Mouse (Mus musculus): Measurements from ENCODE around the gene Gata1. TPM values are rescaled to one million over a fixed set of nuclear protein-coding genes. Genes with fewer than 3 reads are reported as not detected.
A peak's percentile ranks its signal among the peaks of the same experiment; 100 is the strongest.
"Not testable (repeated sequence)": the region's sequence is repeated elsewhere in the genome, so short reads cannot be mapped to it uniquely, and the experiment has no call there.

Gene Gata1
- polyA plus RNA-seq, 2 experiments, result 105 to 113 TPM

DNA sequence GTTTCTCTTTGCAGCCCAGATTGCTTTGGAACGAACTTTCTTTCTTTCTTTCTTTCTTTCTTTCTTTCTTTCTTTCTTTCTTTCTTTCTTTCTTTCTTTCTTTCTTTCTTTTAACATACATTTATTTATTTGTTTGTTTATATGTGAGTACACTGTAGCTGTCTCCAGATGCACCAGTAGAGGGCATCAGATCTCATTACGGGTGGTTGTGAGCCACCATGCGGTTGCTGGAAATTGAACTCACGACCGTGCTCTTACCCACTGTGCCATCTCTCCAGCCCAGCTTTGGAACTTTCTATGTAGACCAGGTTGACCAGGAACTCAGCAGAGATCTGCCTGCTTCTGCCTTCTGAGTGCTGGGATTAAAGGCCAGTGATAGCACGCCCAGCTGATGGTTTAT lies 59.9 kb downstream of the Gata1 start:
- H3K27ac ChIP-seq; H3K9me3 ChIP-seq (ENCODE audit: control insufficient read depth, low read length); DNase-seq (ENCODE audit: low read depth in 3 of 3, low spot score in 3 of 3); H3K4me2 ChIP-seq (ENCODE audit: low read depth); ATAC-seq (ENCODE audit: insufficient read depth); H3K4me1 ChIP-seq (replicated peaks; ENCODE audit: control insufficient read depth in 2 of 2, insufficient read depth in 2 of 2, low read length in 1 of 2); H3K36me3 ChIP-seq (replicated peaks; ENCODE audit: control insufficient read depth, insufficient read depth, low read depth); H3K4me3 ChIP-seq (ENCODE audit: insufficient read depth in 1 of 2, low read depth in 2 of 2, low read length in 2 of 2); H3K9ac ChIP-seq (replicated peaks): not testable (repeated sequence)
- H3K27me3 ChIP-seq (ENCODE audit: control insufficient read depth, insufficient read depth, low read length), result peaks cover 46% of the 10 kb centered on the region
- WGBS (ENCODE audit: insufficient replicate concordance), result 44% methylated on average over 6 of the region's 6 CpGs
- TF ChIP-seq CTCF (IDR thresholded peaks at IDR 0.05; ENCODE audit: low read depth), result peak; percentile 51

DNA sequence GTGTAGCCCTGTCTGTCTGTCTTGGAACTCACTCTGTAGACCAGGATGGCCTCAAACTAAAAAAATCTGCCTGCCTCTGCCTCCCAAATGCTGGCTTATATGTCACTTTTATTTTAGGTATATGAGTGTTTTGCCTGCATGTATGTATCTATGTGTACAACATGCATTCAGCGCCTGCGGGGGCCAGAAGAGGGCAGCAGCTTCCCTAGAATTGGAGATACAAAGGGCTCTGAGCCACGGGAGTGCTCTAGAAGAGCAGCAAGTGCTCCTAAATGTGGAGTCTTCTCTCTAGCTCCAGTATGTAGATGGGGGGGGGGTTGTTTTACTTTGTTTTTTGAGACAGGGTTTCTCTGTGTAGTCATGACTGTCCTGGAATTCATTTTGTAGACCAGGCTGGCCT lies 62.2 kb downstream of the Gata1 start:
- H3K4me1 ChIP-seq (replicated peaks; ENCODE audit: control insufficient read depth in 2 of 2, insufficient read depth in 2 of 2, low read length in 1 of 2); H3K9me3 ChIP-seq (ENCODE audit: control insufficient read depth, low read length); ATAC-seq (ENCODE audit: insufficient read depth); DNase-seq (ENCODE audit: low read depth in 3 of 3, low spot score in 3 of 3); H3K9ac ChIP-seq (replicated peaks); H3K27ac ChIP-seq; H3K4me3 ChIP-seq (ENCODE audit: insufficient read depth in 1 of 2, low read depth in 2 of 2, low read length in 2 of 2); H3K4me2 ChIP-seq (ENCODE audit: low read depth); H3K36me3 ChIP-seq (replicated peaks; ENCODE audit: control insufficient read depth, insufficient read depth, low read depth): not testable (repeated sequence)
- H3K27me3 ChIP-seq (ENCODE audit: control insufficient read depth, insufficient read depth, low read length), result peaks cover 23% of the 10 kb centered on the region
- peak; percentile 42 for TF ChIP-seq CTCF (IDR thresholded peaks at IDR 0.05; ENCODE audit: low read depth)
- 15% methylated on average over 3 of the region's 3 CpGs for WGBS (ENCODE audit: insufficient replicate concordance)

DNA sequence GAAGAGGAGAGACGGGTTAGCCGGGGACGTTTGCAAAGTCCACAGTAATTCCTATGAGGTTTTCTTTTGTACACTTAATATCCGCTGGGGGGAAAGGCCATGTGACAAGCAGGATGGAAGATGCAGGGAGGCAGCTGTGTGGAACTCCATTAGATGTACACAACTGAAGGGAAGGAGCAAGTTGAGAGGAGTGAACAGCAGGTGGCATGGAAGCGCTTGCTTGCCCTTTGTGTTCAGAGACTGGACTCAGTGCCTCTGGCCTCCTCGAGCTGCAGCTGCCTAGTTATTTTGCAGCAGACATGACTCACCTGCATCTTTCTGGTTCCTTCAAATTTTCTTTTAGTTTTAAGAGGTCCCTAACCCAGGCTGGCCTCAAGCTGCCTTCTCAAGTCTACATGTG lies 67.4 kb downstream of the Gata1 start:
- 57% methylated on average over 6 of the region's 6 CpGs for WGBS (ENCODE audit: insufficient replicate concordance)
- no peak for ATAC-seq (ENCODE audit: insufficient read depth)
- no peak overlapping the region for H3K4me2 ChIP-seq (ENCODE audit: low read depth)
- no peak for DNase-seq (ENCODE audit: low read depth in 3 of 3, low spot score in 3 of 3)
- H3K27me3 ChIP-seq (ENCODE audit: control insufficient read depth, insufficient read depth, low read length), result no peaks in the 10 kb centered on the region
- H3K9ac ChIP-seq (replicated peaks), result no peak overlapping the region
- TF ChIP-seq EP300 (IDR thresholded peaks at IDR 0.05; ENCODE audit: low read depth) (no peak), CTCF (IDR thresholded peaks at IDR 0.05; ENCODE audit: low read depth) (no peak)
- H3K4me1 ChIP-seq (replicated peaks; ENCODE audit: control insufficient read depth in 2 of 2, insufficient read depth in 2 of 2, low read length in 1 of 2), result no peaks in the 10 kb centered on the region
- no peaks in the 10 kb centered on the region for H3K36me3 ChIP-seq (replicated peaks; ENCODE audit: control insufficient read depth, insufficient read depth, low read depth)
- H3K27ac ChIP-seq, result no peak overlapping the region
- H3K4me3 ChIP-seq (ENCODE audit: insufficient read depth in 1 of 2, low read depth in 2 of 2, low read length in 2 of 2), result no peak overlapping the region
- H3K9me3 ChIP-seq (ENCODE audit: control insufficient read depth, low read length), result no peaks in the 10 kb centered on the region

Other genes with a start within 250 kb of the Gata1 start
- 4.3 and 5.7 TPM in 2 replicates for gene Praf2, start 249.6 kb downstream of the Gata1 start, polyA plus RNA-seq (2012; rRNA removed)
- 4.0 and 6.6 TPM in 2 replicates for gene Praf2, start 249.6 kb downstream of the Gata1 start, polyA plus RNA-seq (2014; fragmentation: Nextera tagmentation; extraction: Ambion mirVana)
- gene Ccdc120, start 227.2 kb downstream of the Gata1 start, polyA plus RNA-seq (2012; rRNA removed), result 1.4 and 2.0 TPM in 2 replicates
- gene Ccdc120, start 227.2 kb downstream of the Gata1 start, polyA plus RNA-seq (2014; fragmentation: Nextera tagmentation; extraction: Ambion mirVana), result 1.5 and 2.3 TPM in 2 replicates
- gene Tfe3, start 215.5 kb downstream of the Gata1 start, polyA plus RNA-seq (2012; rRNA removed), result 4.6 and 4.7 TPM in 2 replicates
- gene Tfe3, start 215.5 kb downstream of the Gata1 start, polyA plus RNA-seq (2014; fragmentation: Nextera tagmentation; extraction: Ambion mirVana), result 5.7 and 7.3 TPM in 2 replicates
- 23.3 and 31.3 TPM in 2 replicates for gene Gripap1, start 188.3 kb downstream of the Gata1 start, polyA plus RNA-seq (2012; rRNA removed)
- 17.7 and 19.7 TPM in 2 replicates for gene Gripap1, start 188.3 kb downstream of the Gata1 start, polyA plus RNA-seq (2014; fragmentation: Nextera tagmentation; extraction: Ambion mirVana)
- 0.37 and 0.43 TPM in 2 replicates for gene Kcnd1, start 155.8 kb downstream of the Gata1 start, polyA plus RNA-seq (2012; rRNA removed)
- 0.19 TPM in 2 replicates for gene Kcnd1, start 155.8 kb downstream of the Gata1 start, polyA plus RNA-seq (2014; fragmentation: Nextera tagmentation; extraction: Ambion mirVana)
- gene Otud5, start 136.7 kb downstream of the Gata1 start, polyA plus RNA-seq (2012; rRNA removed), result 30.0 and 30.4 TPM in 2 replicates
- gene Otud5, start 136.7 kb downstream of the Gata1 start, polyA plus RNA-seq (2014; fragmentation: Nextera tagmentation; extraction: Ambion mirVana), result 26.9 and 28.8 TPM in 2 replicates
- 2.8 and 2.9 TPM in 2 replicates for gene Pim2, start 99.8 kb downstream of the Gata1 start, polyA plus RNA-seq (2012; rRNA removed)
- gene Pim2, start 99.8 kb downstream of the Gata1 start, polyA plus RNA-seq (2014; fragmentation: Nextera tagmentation; extraction: Ambion mirVana), result 2.3 and 2.4 TPM in 2 replicates
- 13.1 and 13.6 TPM in 2 replicates for gene Slc35a2, start 94.0 kb downstream of the Gata1 start, polyA plus RNA-seq (2012; rRNA removed)
- gene Slc35a2, start 94.0 kb downstream of the Gata1 start, polyA plus RNA-seq (2014; fragmentation: Nextera tagmentation; extraction: Ambion mirVana), result 6.6 and 6.7 TPM in 2 replicates
- gene Pqbp1, start 78.8 kb downstream of the Gata1 start, polyA plus RNA-seq (2012; rRNA removed), result 27.3 and 41.4 TPM in 2 replicates
- 28.4 and 28.5 TPM in 2 replicates for gene Pqbp1, start 78.8 kb downstream of the Gata1 start, polyA plus RNA-seq (2014; fragmentation: Nextera tagmentation; extraction: Ambion mirVana)
- gene Timm17b, start 78.7 kb downstream of the Gata1 start, polyA plus RNA-seq (2012; rRNA removed), result 18.2 and 18.6 TPM in 2 replicates
- gene Timm17b, start 78.7 kb downstream of the Gata1 start, polyA plus RNA-seq (2014; fragmentation: Nextera tagmentation; extraction: Ambion mirVana), result 105 and 109 TPM in 2 replicates
- gene Gm10491, start 70.2 kb downstream of the Gata1 start, polyA plus RNA-seq (2012; rRNA removed), result not detected in 2 replicates
- not detected in 2 replicates for gene Gm10491, start 70.2 kb downstream of the Gata1 start, polyA plus RNA-seq (2014; fragmentation: Nextera tagmentation; extraction: Ambion mirVana)
- not detected in 2 replicates for gene Gm10490, start 68.5 kb downstream of the Gata1 start, polyA plus RNA-seq (2012; rRNA removed)
- gene Gm10490, start 68.5 kb downstream of the Gata1 start, polyA plus RNA-seq (2014; fragmentation: Nextera tagmentation; extraction: Ambion mirVana), result not detected in 2 replicates
- gene Pcsk1n, start 58.2 kb downstream of the Gata1 start, polyA plus RNA-seq (2012; rRNA removed), result 0.19 TPM in 1 of 2 replicates, not detected in the other
- gene Pcsk1n, start 58.2 kb downstream of the Gata1 start, polyA plus RNA-seq (2014; fragmentation: Nextera tagmentation; extraction: Ambion mirVana), result 0.08 TPM in 1 of 2 replicates, not detected in the other
- gene Eras, start 49.5 kb downstream of the Gata1 start, polyA plus RNA-seq (2012; rRNA removed), result 0.05 TPM in 1 of 2 replicates, not detected in the other
- not detected in 2 replicates for gene Eras, start 49.5 kb downstream of the Gata1 start, polyA plus RNA-seq (2014; fragmentation: Nextera tagmentation; extraction: Ambion mirVana)
- 10.8 and 11.9 TPM in 2 replicates for gene Hdac6, start 30.2 kb downstream of the Gata1 start, polyA plus RNA-seq (2012; rRNA removed)
- 7.9 and 8.8 TPM in 2 replicates for gene Hdac6, start 30.2 kb downstream of the Gata1 start, polyA plus RNA-seq (2014; fragmentation: Nextera tagmentation; extraction: Ambion mirVana)
- not detected in 2 replicates for gene Glod5, start 40.4 kb upstream of the Gata1 start, polyA plus RNA-seq (2012; rRNA removed)
- not detected in 2 replicates for gene Glod5, start 40.4 kb upstream of the Gata1 start, polyA plus RNA-seq (2014; fragmentation: Nextera tagmentation; extraction: Ambion mirVana)
- gene Suv39h1, start 96.7 kb upstream of the Gata1 start, polyA plus RNA-seq (2012; rRNA removed), result 24.6 and 31.3 TPM in 2 replicates
- 28.4 and 34.8 TPM in 2 replicates for gene Suv39h1, start 96.7 kb upstream of the Gata1 start, polyA plus RNA-seq (2014; fragmentation: Nextera tagmentation; extraction: Ambion mirVana)
- gene Was, start 112.4 kb upstream of the Gata1 start, polyA plus RNA-seq (2012; rRNA removed), result 8.2 and 10.0 TPM in 2 replicates
- 2.7 and 3.5 TPM in 2 replicates for gene Was, start 112.4 kb upstream of the Gata1 start, polyA plus RNA-seq (2014; fragmentation: Nextera tagmentation; extraction: Ambion mirVana)
- gene Wdr13, start 154.8 kb upstream of the Gata1 start, polyA plus RNA-seq (2012; rRNA removed), result 14.3 and 14.5 TPM in 2 replicates
- gene Wdr13, start 154.8 kb upstream of the Gata1 start, polyA plus RNA-seq (2014; fragmentation: Nextera tagmentation; extraction: Ambion mirVana), result 3.7 and 4.4 TPM in 2 replicates
- 135 and 224 TPM in 2 replicates for gene Rbm3, start 167.8 kb upstream of the Gata1 start, polyA plus RNA-seq (2012; rRNA removed)
- gene Rbm3, start 167.8 kb upstream of the Gata1 start, polyA plus RNA-seq (2014; fragmentation: Nextera tagmentation; extraction: Ambion mirVana), result 317 and 352 TPM in 2 replicates
- 5.4 TPM in 2 replicates for gene Tbc1d25, start 198.1 kb upstream of the Gata1 start, polyA plus RNA-seq (2012; rRNA removed)
- 4.2 and 4.9 TPM in 2 replicates for gene Tbc1d25, start 198.1 kb upstream of the Gata1 start, polyA plus RNA-seq (2014; fragmentation: Nextera tagmentation; extraction: Ambion mirVana)
- 29.3 and 39.5 TPM in 2 replicates for gene Ebp, start 215.4 kb upstream of the Gata1 start, polyA plus RNA-seq (2012; rRNA removed)
- gene Ebp, start 215.4 kb upstream of the Gata1 start, polyA plus RNA-seq (2014; fragmentation: Nextera tagmentation; extraction: Ambion mirVana), result 64.0 and 69.6 TPM in 2 replicates
- gene Porcn, start 228.5 kb upstream of the Gata1 start, polyA plus RNA-seq (2012; rRNA removed), result 1.2 and 1.3 TPM in 2 replicates
- 0.53 and 0.86 TPM in 2 replicates for gene Porcn, start 228.5 kb upstream of the Gata1 start, polyA plus RNA-seq (2014; fragmentation: Nextera tagmentation; extraction: Ambion mirVana)

Measured in liver, embryonic 14.5 days (tissue).